In the genomic region with DNA sequence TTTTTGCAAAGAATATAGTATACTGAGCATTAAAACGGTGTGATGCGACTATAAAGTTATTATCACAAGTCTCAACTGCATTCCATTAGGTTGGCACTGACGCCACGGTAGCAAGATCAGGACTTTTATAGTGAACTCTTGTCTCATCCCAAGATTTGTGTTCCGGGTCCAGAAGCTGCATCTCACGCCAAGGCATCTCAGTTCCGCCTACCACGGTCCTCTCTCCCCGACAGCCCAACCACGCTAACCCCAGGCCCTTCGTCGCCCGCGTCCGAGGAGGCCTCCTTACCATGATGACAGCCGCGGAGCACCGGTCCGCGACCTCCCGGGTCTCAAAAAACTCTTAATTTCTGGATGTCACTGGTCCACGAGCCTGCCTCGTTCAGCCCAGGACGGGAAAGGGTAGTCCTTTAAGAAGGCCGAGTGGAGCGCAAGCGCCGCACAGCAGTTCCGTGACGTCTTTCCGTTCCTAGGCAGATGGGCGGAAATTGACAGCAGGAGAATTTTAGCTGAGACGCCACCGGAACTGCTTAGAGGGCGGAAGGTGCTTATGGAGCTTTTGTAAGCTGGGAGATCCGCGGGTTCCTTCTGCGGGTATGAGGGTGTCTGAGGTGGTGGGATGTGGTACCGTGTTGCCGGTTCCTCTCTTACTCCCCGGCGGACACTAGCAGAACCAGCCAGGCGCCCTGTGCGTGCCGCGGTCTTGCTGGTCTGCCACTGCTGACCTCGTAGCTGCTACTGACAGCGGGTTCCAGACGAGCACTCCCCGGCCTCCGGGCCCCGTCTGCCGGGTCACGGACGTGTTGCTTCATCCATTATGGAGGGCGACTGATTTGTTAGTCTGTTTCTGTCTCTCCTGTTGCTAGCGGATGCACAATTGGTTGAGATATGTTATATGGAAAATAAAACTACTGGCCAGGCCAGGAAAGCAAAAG, we compare ENCODE assay signal across 8 mouse cellular contexts. TPM values are rescaled to one million over a fixed set of nuclear protein-coding genes. Genes with fewer than 3 reads are reported as not detected.
DNase-seq lines count a peak whose midpoint lies in the region; ATAC-seq and TF ChIP-seq lines count a peak whose summit lies in the region.

A gene (plus strand): TSS at position 472 of the 935 bp plus-strand sequence.
A gene (minus strand): TSS at position 472 of the 935 bp plus-strand sequence.

- TF ChIP-seq POLR2A in bone marrow macrophage, adult 2 months (IDR thresholded peaks at IDR 0.05; ENCODE audit: borderline replicate concordance, low read depth, low read length), result peak; percentile 62; the same call in 1 of the 2 replicates
- TF ChIP-seq POLR2A in embryonic fibroblast, embryonic 13.5 days (IDR thresholded peaks at IDR 0.05; ENCODE audit: low read depth, low read length), result peak; percentile 76

- peaks cover 32% of the 10 kb centered on the region for H3K36me3 ChIP-seq in kidney, embryonic 14.5 days (ENCODE audit: control insufficient read depth, insufficient read depth, low read length)
- H3K36me3 ChIP-seq in limb, embryonic 15.5 days, result peaks cover 17% of the 10 kb centered on the region

- H3K27ac ChIP-seq in bone marrow macrophage, adult 2 months (ENCODE audit: insufficient read depth, low read depth, low read length), result peak within 1 kb of the TSS; percentile 87
- peak within 1 kb of the TSS; percentile 67 for H3K27ac ChIP-seq in embryonic fibroblast, embryonic 13.5 days (ENCODE audit: insufficient read depth, low read length)
- peak within 1 kb of the TSS; percentile 8; the same call in 1 of the 2 replicates for H3K27ac ChIP-seq in kidney, embryonic 14.5 days (ENCODE audit: low read depth, low read length)
- H3K27ac ChIP-seq in limb, embryonic 15.5 days, result peak within 1 kb of the TSS; percentile 88

- TF ChIP-seq CTCF in bone marrow macrophage, adult 2 months (IDR thresholded peaks at IDR 0.05; ENCODE audit: low read depth, low read length), result no peak
- no peak for TF ChIP-seq CTCF in embryonic fibroblast, embryonic 13.5 days (IDR thresholded peaks at IDR 0.05; ENCODE audit: borderline replicate concordance, insufficient read depth, low read length)

- peak within 1 kb of the TSS; percentile 100 for H3K4me3 ChIP-seq in bone marrow macrophage, adult 2 months (ENCODE audit: insufficient read depth, low read length)
- H3K4me3 ChIP-seq in embryonic fibroblast, embryonic 13.5 days (ENCODE audit: insufficient read depth, low read length), result peak within 1 kb of the TSS; percentile 82
- H3K4me3 ChIP-seq in kidney, embryonic 14.5 days (ENCODE audit: low read length), result peak within 1 kb of the TSS; percentile 90
- H3K4me3 ChIP-seq in limb, embryonic 15.5 days, result peak within 1 kb of the TSS; percentile 92

- H3K9ac ChIP-seq in kidney, embryonic 14.5 days (ENCODE audit: low read depth, low read length), result peak within 1 kb of the TSS; percentile 68
- H3K9ac ChIP-seq in limb, embryonic 15.5 days, result peak within 1 kb of the TSS; percentile 87

- no peaks in the 10 kb centered on the region for H3K4me1 ChIP-seq in bone marrow macrophage, adult 2 months (ENCODE audit: control insufficient read depth, insufficient read depth, low read length)
- no peaks in the 10 kb centered on the region for H3K4me1 ChIP-seq in embryonic fibroblast, embryonic 13.5 days (ENCODE audit: control insufficient read depth, insufficient read depth, low read length)
- peaks cover 10% of the 10 kb centered on the region; the same call in 1 of the 2 replicates for H3K4me1 ChIP-seq in kidney, embryonic 14.5 days (ENCODE audit: control insufficient read depth, insufficient read depth, low read length)
- H3K4me1 ChIP-seq in limb, embryonic 15.5 days, result peaks cover 7% of the 10 kb centered on the region; the same call in 1 of the 2 replicates

- H3K27me3 ChIP-seq in kidney, embryonic 14.5 days (ENCODE audit: control insufficient read depth, insufficient read depth, low read length), result no peaks in the 10 kb centered on the region
- H3K27me3 ChIP-seq in limb, embryonic 15.5 days, result no peaks in the 10 kb centered on the region

- ATAC-seq in kidney, embryonic 14.5 days (ENCODE audit: low FRiP score, low TSS enrichment), result peak; percentile 97
- peak; percentile 94 for ATAC-seq in limb, embryonic 15.5 days (ENCODE audit: insufficient number of reproducible peaks, low FRiP score, low TSS enrichment, low read depth)

- WGBS in kidney, embryonic 14.5 days, result under 1% methylated on average over 57 of the region's 57 CpGs
- WGBS in limb, embryonic 15.5 days, result under 1% methylated on average over 57 of the region's 57 CpGs

- peak; percentile 96 for DNase-seq in A20 (ENCODE audit: low read depth, low spot score)
- DNase-seq in heart, adult 9 months (ENCODE audit: low spot score in 2 of 2), result peak; percentile 87 to 90
- DNase-seq in monocyte, adult 2 months (ENCODE audit: low read depth in 1 of 2, low spot score in 2 of 2), result peak; percentile 82
- DNase-seq in spleen, postnatal 36 days (ENCODE audit: low spot score in 2 of 2), result peak; percentile 88 to 90

- no peaks in the 10 kb centered on the region for H3K9me3 ChIP-seq in kidney, embryonic 14.5 days (ENCODE audit: control insufficient read depth, low read length)
- H3K9me3 ChIP-seq in limb, embryonic 15.5 days, result no peaks in the 10 kb centered on the region

- peak within 1 kb of the TSS; percentile 78 for H3K4me2 ChIP-seq in kidney, embryonic 14.5 days (replicated peaks; ENCODE audit: low read depth, low read length)
- H3K4me2 ChIP-seq in limb, embryonic 15.5 days, result peak within 1 kb of the TSS; percentile 47

RNA-seq across cellular contexts. Expression of the first gene that starts in this region (rescaled TPM):
- 20.0 and 24.4 TPM in 2 replicates for polyA plus RNA-seq in bone marrow macrophage, adult 2 months (2012; ENCODE audit: insufficient read depth, insufficient read length, missing spikeins)
- 23.9 and 26.8 TPM in 2 replicates for polyA plus RNA-seq in embryonic fibroblast, embryonic 13.5 days (2011; ENCODE audit: insufficient read length, low read depth, missing spikeins)
- 28.3 and 35.3 TPM in 2 replicates for polyA plus RNA-seq in kidney, embryonic 14.5 days (2014; fragmentation: Nextera tagmentation; extraction: Ambion mirVana)
- polyA plus RNA-seq in limb, embryonic 15.5 days (2015; fragmentation: Nextera tagmentation; extraction: Ambion mirVana), result 25.9 and 26.9 TPM in 2 replicates

RNA-seq across cellular contexts. Expression of the second gene that starts in this region (rescaled TPM):
- 251 and 257 TPM in 2 replicates for polyA plus RNA-seq in bone marrow macrophage, adult 2 months (2012; ENCODE audit: insufficient read depth, insufficient read length, missing spikeins)
- 291 and 298 TPM in 2 replicates for polyA plus RNA-seq in embryonic fibroblast, embryonic 13.5 days (2011; ENCODE audit: insufficient read length, low read depth, missing spikeins)
- 77.1 and 100 TPM in 2 replicates for polyA plus RNA-seq in kidney, embryonic 14.5 days (2014; fragmentation: Nextera tagmentation; extraction: Ambion mirVana)
- 58.6 and 59.8 TPM in 2 replicates for polyA plus RNA-seq in limb, embryonic 15.5 days (2015; fragmentation: Nextera tagmentation; extraction: Ambion mirVana)

Comparison
In these comparisons a context has a peak if more than half of its experiments do, and no peak if none do; other contexts are left out.
1. Peak in every context shown above with its lines: DNase-seq, ATAC-seq, H3K4me3 ChIP-seq and H3K27ac ChIP-seq.
2. H3K27ac ChIP-seq: peak in every context shown above with its lines; median percentile 88 in limb, embryonic 15.5 days; 87 in bone marrow macrophage, adult 2 months; 67 in embryonic fibroblast, embryonic 13.5 days; 8 in kidney, embryonic 14.5 days.